ENCODE assay signal across 17 mouse cellular contexts in the genomic region with DNA sequence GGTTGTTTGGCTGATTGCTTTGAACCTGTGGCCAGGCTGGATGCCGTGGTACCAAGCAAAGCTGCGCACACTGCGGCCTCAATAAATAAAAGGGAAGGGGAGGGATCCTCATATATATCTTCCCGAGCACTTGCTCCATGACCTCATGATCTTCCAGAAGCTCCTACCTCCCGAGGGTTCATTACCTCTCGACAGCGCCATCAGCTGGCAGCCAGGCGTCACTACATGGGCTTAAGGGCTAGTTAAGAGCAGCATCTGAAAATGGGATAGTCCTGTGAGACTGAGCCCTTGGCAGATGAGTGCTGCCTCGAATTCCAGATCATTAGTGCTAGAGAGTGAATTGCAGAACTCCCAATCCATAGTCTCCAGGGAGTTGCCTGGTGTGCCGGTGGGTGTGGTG.
DNase-seq lines count a peak whose midpoint lies in the region; ATAC-seq and TF ChIP-seq lines count a peak whose summit lies in the region.
"Had no signal": no experiment of that assay in that cellular context is flagged by ENCODE, and none has a peak within 500 bp of the region (broad histone marks: within the 10 kb centered on the region; RNA-seq: fewer than 3 reads in every experiment).

No protein-coding gene starts in this region.

- no peaks in the 10 kb centered on the region for H3K27me3 ChIP-seq in intestine, postnatal 0 days (replicated peaks; ENCODE audit: control insufficient read depth, insufficient read depth, low read length)
- no peaks in the 10 kb centered on the region for H3K27me3 ChIP-seq in intestine, embryonic 15.5 days (replicated peaks)
- no peaks in the 10 kb centered on the region for H3K27me3 ChIP-seq in midbrain, postnatal 0 days (ENCODE audit: insufficient read depth, low read length)
- H3K27me3 ChIP-seq: embryonic facial prominence, embryonic 12.5 days; hindbrain, embryonic 13.5 days; limb, embryonic 13.5 days; neural tube, embryonic 15.5 days; stomach, embryonic 15.5 days had no signal

- no peak for ATAC-seq in intestine, postnatal 0 days
- no peak for ATAC-seq in intestine, embryonic 15.5 days
- ATAC-seq in midbrain, postnatal 0 days (ENCODE audit: low FRiP score) = no peak

- H3K9me3 ChIP-seq in intestine, postnatal 0 days (ENCODE audit: control insufficient read depth) = no peaks in the 10 kb centered on the region
- H3K9me3 ChIP-seq in intestine, embryonic 15.5 days = no peaks in the 10 kb centered on the region
- no peaks in the 10 kb centered on the region for H3K9me3 ChIP-seq in midbrain, postnatal 0 days (ENCODE audit: low read length)
- H3K9me3 ChIP-seq: embryonic facial prominence, embryonic 12.5 days; hindbrain, embryonic 13.5 days; stomach, embryonic 15.5 days had no signal

- H3K9ac ChIP-seq in intestine, postnatal 0 days (ENCODE audit: low read depth, low read length) = no peak overlapping the region
- no peak overlapping the region for H3K9ac ChIP-seq in intestine, embryonic 15.5 days
- no peak overlapping the region for H3K9ac ChIP-seq in midbrain, postnatal 0 days (replicated peaks; ENCODE audit: low read length, poor library complexity, severe bottlenecking)
- H3K9ac ChIP-seq: embryonic facial prominence, embryonic 12.5 days; hindbrain, embryonic 13.5 days; limb, embryonic 13.5 days; neural tube, embryonic 15.5 days; stomach, embryonic 15.5 days had no signal

- no peaks in the 10 kb centered on the region for H3K36me3 ChIP-seq in intestine, postnatal 0 days (ENCODE audit: control insufficient read depth, insufficient read depth)
- no peaks in the 10 kb centered on the region for H3K36me3 ChIP-seq in intestine, embryonic 15.5 days
- H3K36me3 ChIP-seq in midbrain, postnatal 0 days (ENCODE audit: insufficient read depth, low read length) = no peaks in the 10 kb centered on the region
- H3K36me3 ChIP-seq: embryonic facial prominence, embryonic 12.5 days; hindbrain, embryonic 13.5 days; limb, embryonic 13.5 days; neural tube, embryonic 15.5 days; stomach, embryonic 15.5 days had no signal

- no peak overlapping the region for H3K4me3 ChIP-seq in intestine, postnatal 0 days (ENCODE audit: low read depth, low read length)
- no peak overlapping the region for H3K4me3 ChIP-seq in intestine, embryonic 15.5 days (replicated peaks)
- H3K4me3 ChIP-seq in midbrain, postnatal 0 days (ENCODE audit: low read depth, low read length) = no peak overlapping the region
- H3K4me3 ChIP-seq: embryonic facial prominence, embryonic 12.5 days; hindbrain, embryonic 13.5 days; limb, embryonic 13.5 days; neural tube, embryonic 15.5 days; stomach, embryonic 15.5 days had no signal

- H3K4me2 ChIP-seq in intestine, postnatal 0 days (replicated peaks; ENCODE audit: low read depth) = no peak overlapping the region
- no peak overlapping the region for H3K4me2 ChIP-seq in intestine, embryonic 15.5 days (replicated peaks)
- H3K4me2 ChIP-seq in midbrain, postnatal 0 days (ENCODE audit: low read depth, low read length, poor library complexity, severe bottlenecking) = no peak overlapping the region
- H3K4me2 ChIP-seq: embryonic facial prominence, embryonic 12.5 days; hindbrain, embryonic 13.5 days; limb, embryonic 13.5 days; neural tube, embryonic 15.5 days; stomach, embryonic 15.5 days had no signal

- TF ChIP-seq CTCF in intestine, postnatal 0 days (IDR thresholded peaks at IDR 0.05; ENCODE audit: low read depth) = peak; percentile 34
- TF ChIP-seq CTCF in midbrain, postnatal 0 days (IDR thresholded peaks at IDR 0.05) = no peak

- H3K4me1 ChIP-seq in intestine, postnatal 0 days (replicated peaks; ENCODE audit: control insufficient read depth, insufficient read depth, low read length) = no peaks in the 10 kb centered on the region
- no peaks in the 10 kb centered on the region for H3K4me1 ChIP-seq in intestine, embryonic 15.5 days (replicated peaks)
- peaks cover 2% of the 10 kb centered on the region; the same call in 1 of the 2 replicates for H3K4me1 ChIP-seq in midbrain, postnatal 0 days (ENCODE audit: insufficient read depth, low read length)
- H3K4me1 ChIP-seq: embryonic facial prominence, embryonic 12.5 days; hindbrain, embryonic 13.5 days; limb, embryonic 13.5 days; neural tube, embryonic 15.5 days; stomach, embryonic 15.5 days had no signal

- DNase-seq in lung, postnatal 10 days = peak; percentile 7
- DNase-seq in lung, postnatal 25 days (ENCODE audit: low spot score) = no peak
- peak; percentile 94 for DNase-seq in ZHBTc4 (ENCODE audit: low read depth, low spot score)
- DNase-seq in urinary bladder, adult 18-20 months (ENCODE audit: low spot score in 2 of 2) = no peak
- no peak for DNase-seq in midbrain, postnatal 0 days (ENCODE audit: low spot score)
- DNase-seq in adrenal gland, postnatal 25 days = no peak
- DNase-seq: adrenal gland, postnatal 10 days; gastrocnemius, postnatal 10 days; kidney, adult 9 months; thymus, postnatal 4 days had no signal

- WGBS in intestine, postnatal 0 days = 64% methylated on average over 10 of the region's 10 CpGs
- WGBS in intestine, embryonic 15.5 days = 66% methylated on average over 10 of the region's 10 CpGs
- WGBS in midbrain, postnatal 0 days = 71% methylated on average over 10 of the region's 10 CpGs

- H3K27ac ChIP-seq in intestine, postnatal 0 days (ENCODE audit: low read depth, low read length) = no peak overlapping the region
- H3K27ac ChIP-seq in intestine, embryonic 15.5 days = no peak overlapping the region
- no peak overlapping the region for H3K27ac ChIP-seq in midbrain, postnatal 0 days (ENCODE audit: low read depth, low read length)
- H3K27ac ChIP-seq: embryonic facial prominence, embryonic 12.5 days; hindbrain, embryonic 13.5 days; limb, embryonic 13.5 days; neural tube, embryonic 15.5 days; stomach, embryonic 15.5 days had no signal

Comparison
In these comparisons a context has a peak if more than half of its experiments do, and no peak if none do; other contexts are left out.
1. DNase-seq: peak in lung, postnatal 10 days (single experiment) and ZHBTc4 (single experiment); none in lung, postnatal 25 days (single experiment), urinary bladder, adult 18-20 months (0 of 2), midbrain, postnatal 0 days (single experiment) and adrenal gland, postnatal 25 days (single experiment).